11 mouse cellular contexts compared by ENCODE assay signal in genomic region chr10:79994397-79995115, GRCm38 (mm10). TPM values are rescaled to one million over a fixed set of nuclear protein-coding genes. Genes with fewer than 3 reads are reported as not detected.
DNase-seq lines count a peak whose midpoint lies in the region; ATAC-seq and TF ChIP-seq lines count a peak whose summit lies in the region.
"Had no signal": no experiment of that assay in that cellular context is flagged by ENCODE, and none has a peak within 500 bp of the region (broad histone marks: within the 10 kb centered on the region; RNA-seq: fewer than 3 reads in every experiment).

No protein-coding gene starts in this region.

- H3K4me1 ChIP-seq in heart, embryonic 11.5 days (ENCODE audit: control insufficient read depth, insufficient read depth, low read length) = peaks cover 14% of the 10 kb centered on the region
- H3K4me1 ChIP-seq in cerebellum, adult 2 months (ENCODE audit: control insufficient read depth, insufficient read depth, low read length) = no peaks in the 10 kb centered on the region
- H3K4me1 ChIP-seq in hindbrain, embryonic 10.5 days (replicated peaks) = peaks cover 33% of the 10 kb centered on the region

- no peaks in the 10 kb centered on the region for H3K9me3 ChIP-seq in heart, embryonic 11.5 days (replicated peaks; ENCODE audit: control insufficient read depth, low read length)
- H3K9me3 ChIP-seq in hindbrain, embryonic 10.5 days = peaks cover 16% of the 10 kb centered on the region; the same call in 1 of the 2 replicates

- H3K4me2 ChIP-seq in heart, embryonic 11.5 days = no peak overlapping the region
- H3K4me2 ChIP-seq: limb, embryonic 13.5 days; neural tube, embryonic 13.5 days had no signal

- peaks cover 41% of the 10 kb centered on the region for H3K36me3 ChIP-seq in heart, embryonic 11.5 days (ENCODE audit: control insufficient read depth, insufficient read depth, low read length)
- peaks cover 38% of the 10 kb centered on the region for H3K36me3 ChIP-seq in hindbrain, embryonic 10.5 days

- no peak overlapping the region for H3K9ac ChIP-seq in heart, embryonic 11.5 days (ENCODE audit: low read depth, low read length)
- H3K9ac ChIP-seq: limb, embryonic 13.5 days; neural tube, embryonic 13.5 days had no signal

- TF ChIP-seq POLR2A in cerebellum, adult 2 months (IDR thresholded peaks at IDR 0.05; ENCODE audit: borderline replicate concordance, insufficient read depth, low read length) = no peak

- 88% methylated on average over 16 of the region's 16 CpGs for WGBS in heart, embryonic 11.5 days (ENCODE audit: insufficient replicate concordance)
- WGBS in cerebellum, adult 2 months = 42% methylated on average over 16 of the region's 16 CpGs
- 93% methylated on average over 16 of the region's 16 CpGs for WGBS in hindbrain, embryonic 10.5 days

- TF ChIP-seq CTCF in cerebellum, adult 2 months (IDR thresholded peaks at IDR 0.05; ENCODE audit: borderline replicate concordance, insufficient read depth, low read depth, low read length) = no peak

- no peak overlapping the region for H3K4me3 ChIP-seq in heart, embryonic 11.5 days (ENCODE audit: low read depth, low read length)
- H3K4me3 ChIP-seq in cerebellum, adult 2 months (replicated peaks; ENCODE audit: insufficient read depth, low read depth, low read length) = no peak overlapping the region
- no peak overlapping the region for H3K4me3 ChIP-seq in hindbrain, embryonic 10.5 days
- H3K4me3 ChIP-seq: limb, embryonic 13.5 days; neural tube, embryonic 13.5 days had no signal

- ATAC-seq in heart, embryonic 11.5 days (replicated peaks; ENCODE audit: insufficient number of reproducible peaks, low FRiP score, low TSS enrichment) = no peak
- ATAC-seq: hindbrain, embryonic 16.5 days had no signal

- peak overlapping the region; percentile 24; the same call in 1 of the 2 replicates for H3K27ac ChIP-seq in heart, embryonic 11.5 days (ENCODE audit: low read depth, low read length)
- no peak overlapping the region for H3K27ac ChIP-seq in cerebellum, adult 2 months (ENCODE audit: insufficient read depth, low read length)
- no peak overlapping the region for H3K27ac ChIP-seq in hindbrain, embryonic 10.5 days
- H3K27ac ChIP-seq: limb, embryonic 13.5 days; neural tube, embryonic 13.5 days had no signal

- H3K27me3 ChIP-seq in heart, embryonic 11.5 days (ENCODE audit: control insufficient read depth, insufficient read depth, low read length) = 0 out of 2 replicates have a peak, but pooled peaks cover 4% of the 10 kb centered on the region
- no peaks in the 10 kb centered on the region for H3K27me3 ChIP-seq in cerebellum, adult 2 months (ENCODE audit: control insufficient read depth, insufficient read depth, low read length)
- H3K27me3 ChIP-seq in hindbrain, embryonic 10.5 days (ENCODE audit: insufficient read depth, poor library complexity, severe bottlenecking) = peaks cover 40% of the 10 kb centered on the region

- DNase-seq in heart, adult 11 months = no peak
- DNase-seq in urinary bladder, postnatal 14 days (ENCODE audit: low spot score) = peak; percentile 61
- no peak for DNase-seq in urinary bladder, postnatal 4 days (ENCODE audit: low spot score in 2 of 2)
- DNase-seq in lung, postnatal 25 days (ENCODE audit: low spot score) = peak; percentile 59
- no peak for DNase-seq in frontal cortex, postnatal 14 days (ENCODE audit: low spot score in 2 of 2)
- no peak for DNase-seq in cerebellum, adult 2 months
- DNase-seq in hindbrain, embryonic 10.5 days (ENCODE audit: low spot score) = no peak

RNA-seq across cellular contexts. Expression of gene Abca7, which starts 1.7 kb away (rescaled TPM):
- 2.1 and 2.8 TPM in 2 replicates for polyA plus RNA-seq in heart, embryonic 11.5 days (2014; fragmentation: Nextera tagmentation; extraction: Ambion mirVana)
- 31.1 and 32.4 TPM in 2 replicates for polyA plus RNA-seq in cerebellum, adult 2 months (2012; rRNA removed)
- polyA plus RNA-seq in hindbrain, embryonic 10.5 days (2016; fragmentation: Nextera tagmentation; extraction: Ambion mirVana) = 4.4 and 6.0 TPM in 2 replicates

RNA-seq across cellular contexts. Expression of gene Cnn2, which starts 6.2 kb away (rescaled TPM):
- 405 and 420 TPM in 2 replicates for polyA plus RNA-seq in heart, embryonic 11.5 days (2014; fragmentation: Nextera tagmentation; extraction: Ambion mirVana)
- polyA plus RNA-seq in cerebellum, adult 2 months (2012; rRNA removed) = 8.2 and 9.3 TPM in 2 replicates
- polyA plus RNA-seq in hindbrain, embryonic 10.5 days (2016; fragmentation: Nextera tagmentation; extraction: Ambion mirVana) = 201 and 223 TPM in 2 replicates

RNA-seq across cellular contexts. Expression of gene Tmem259, which starts 10.4 kb away (rescaled TPM):
- 12.8 and 15.6 TPM in 2 replicates for polyA plus RNA-seq in heart, embryonic 11.5 days (2014; fragmentation: Nextera tagmentation; extraction: Ambion mirVana)
- polyA plus RNA-seq in cerebellum, adult 2 months (2012; rRNA removed) = 191 and 204 TPM in 2 replicates
- polyA plus RNA-seq in hindbrain, embryonic 10.5 days (2016; fragmentation: Nextera tagmentation; extraction: Ambion mirVana) = 11.8 and 13.1 TPM in 2 replicates

RNA-seq across cellular contexts. Expression of gene Arhgap45, which starts 21.9 kb away (rescaled TPM):
- polyA plus RNA-seq in heart, embryonic 11.5 days (2014; fragmentation: Nextera tagmentation; extraction: Ambion mirVana) = 6.2 and 7.5 TPM in 2 replicates
- polyA plus RNA-seq in cerebellum, adult 2 months (2012; rRNA removed) = 2.2 and 2.7 TPM in 2 replicates
- polyA plus RNA-seq in hindbrain, embryonic 10.5 days (2016; fragmentation: Nextera tagmentation; extraction: Ambion mirVana) = 8.4 and 9.0 TPM in 2 replicates

RNA-seq across cellular contexts. Expression of gene Grin3b, which starts 24.0 kb away (rescaled TPM):
- 0.19 and 0.20 TPM in 2 replicates for polyA plus RNA-seq in heart, embryonic 11.5 days (2014; fragmentation: Nextera tagmentation; extraction: Ambion mirVana)
- polyA plus RNA-seq in cerebellum, adult 2 months (2012; rRNA removed) = 5.5 and 5.9 TPM in 2 replicates
- 0.35 TPM in 2 replicates for polyA plus RNA-seq in hindbrain, embryonic 10.5 days (2016; fragmentation: Nextera tagmentation; extraction: Ambion mirVana)

Comparison
In these comparisons a context has a peak if more than half of its experiments do, and no peak if none do; other contexts are left out.
1. DNase-seq: peak in urinary bladder, postnatal 14 days (single experiment) and lung, postnatal 25 days (single experiment); none in heart, adult 11 months (single experiment), urinary bladder, postnatal 4 days (0 of 2), frontal cortex, postnatal 14 days (0 of 2), cerebellum, adult 2 months (0 of 2) and hindbrain, embryonic 10.5 days (single experiment).
2. RNA of gene Cnn2, which starts 6.2 kb away (polyA plus RNA-seq): 405 to 420 TPM in heart, embryonic 11.5 days and 201 to 223 TPM in hindbrain, embryonic 10.5 days; 8.2 to 9.3 TPM in cerebellum, adult 2 months; every median in the first group is over 10 times any median in the second.
3. RNA of gene Tmem259, which starts 10.4 kb away (polyA plus RNA-seq): 191 to 204 TPM in cerebellum, adult 2 months; 12.8 to 15.6 TPM in heart, embryonic 11.5 days and 11.8 to 13.1 TPM in hindbrain, embryonic 10.5 days; every median in the first group is over 10 times any median in the second.